Mouse (Mus musculus) bone marrow macrophage, adult 2 months (primary cell): ENCODE results near the gene Pou1f1.

Source experiments
- CTCF ChIP-seq: IDR thresholded peaks from 2 replicates; pipeline ENCODE4 v1.5.1; 2012; ENCODE audit warnings: low read depth, mild to moderate bottlenecking, low read length, moderate library complexity
- POLR2A ChIP-seq: IDR thresholded peaks from 2 replicates; pipeline ENCODE4 v1.6.1; 2012; ENCODE audit warnings: mild to moderate bottlenecking, low read depth, low read length, borderline replicate concordance

GRCm38 (mm10) chr16:65564306-65564705 lies 44.0 kb downstream of the Pou1f1 start:
- TF ChIP-seq CTCF, result no peak
- TF ChIP-seq POLR2A, result no peak
